Mouse (Mus musculus) kidney, adult 2 months (tissue): ENCODE data around the gene Zfp955b.

Experiments used
- CTCF ChIP-seq: fragments of 200-500 bp; conservative IDR thresholded peaks from 2 replicates; pipeline ENCODE4 v1.5.1; 2011; ENCODE audit warnings: low read depth, mild to moderate bottlenecking, control low read depth, low read length, moderate library complexity, mixed read lengths; ENCODE audit not compliant: insufficient read depth, insufficient read length
- POLR2A ChIP-seq: fragments of 200-500 bp; IDR thresholded peaks from one replicate; pipeline ENCODE4 v1.6.1; 2011; ENCODE audit warnings: low read depth, low read length, control low read depth

DNA sequence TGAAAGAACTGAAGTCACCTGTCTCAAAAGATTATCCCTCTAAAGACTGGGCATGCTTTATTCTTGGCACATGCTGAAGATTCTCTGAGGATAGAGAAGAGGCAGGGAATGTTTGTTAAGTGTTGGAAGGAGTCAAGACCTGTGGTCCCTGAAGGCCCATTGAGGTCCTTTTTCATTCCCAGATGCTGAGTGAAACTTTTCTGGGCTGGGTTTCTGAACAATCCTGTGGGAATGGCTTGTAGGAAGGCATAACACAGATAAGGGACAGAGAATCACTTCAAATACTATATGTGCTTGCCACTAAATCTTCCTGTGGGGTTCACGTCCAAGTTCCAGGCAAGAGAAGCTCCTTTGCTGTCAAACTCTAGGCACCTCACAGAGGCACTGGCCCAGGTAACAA is 25.0 kb upstream of the Zfp955b start, which contains the start of gene Olfr63:
- TF ChIP-seq CTCF (no peak), POLR2A (no peak)
